Mouse (Mus musculus) brown adipose tissue, adult 24 weeks (tissue): ENCODE results near the gene Gm8677. TPM values are rescaled to one million over a fixed set of nuclear protein-coding genes. Genes with fewer than 3 reads are reported as not detected.
"Not testable (repeated sequence)": the region's sequence is repeated elsewhere in the genome, so short reads cannot be mapped to it uniquely, and the experiment has no call there.

ENCODE experiments used
- H3K27ac ChIP-seq: fragments of 200-500 bp; replicated peaks from 2 replicates; pipeline ENCODE4 v1.5.1; 2012; ENCODE audit warnings: low read depth, mild to moderate bottlenecking, low read length
- H3K4me1 ChIP-seq: fragments of 200-500 bp; 2 replicates; pipeline ENCODE4 v1.6.1; 2012; ENCODE audit warnings: low read length, mixed read lengths; ENCODE audit not compliant: control insufficient read depth, insufficient read depth, insufficient read length
- H3K4me3 ChIP-seq: fragments of 200-500 bp; 2 replicates; pipeline ENCODE4 v1.5.1; 2012; ENCODE audit warnings: low read depth, mild to moderate bottlenecking, low read length, moderate library complexity; ENCODE audit not compliant: insufficient read depth
- polyA plus RNA-seq: library from polyadenylated mRNA; stranded (reverse); fragments of >200 nt; gene quantifications from 2 replicates; pipeline ENCODE4 v1.2.4, GENCODE M21; 2012; ENCODE audit not compliant: missing spikeins, insufficient read depth, insufficient read length

Gm8677 gene
- not detected in 2 replicates for polyA plus RNA-seq

- not testable (repeated sequence) for H3K4me3 ChIP-seq, H3K4me1 ChIP-seq, H3K27ac ChIP-seq
Measured at GRCm38 (mm10) chr7:22534787-22535186, at the start of gene Gm8677. Gm8677 (minus strand) TSS chr7:22534887.

- H3K4me1 ChIP-seq, H3K27ac ChIP-seq, H3K4me3 ChIP-seq: not testable (repeated sequence)
Measured at GRCm38 (mm10) chr7:22565243-22565642, 30.6 kb upstream of the Gm8677 start, which contains the start of gene Gm4201. Gm4201 (minus strand) TSS chr7:22565343.

- not testable (repeated sequence) for H3K27ac ChIP-seq, H3K4me1 ChIP-seq, H3K4me3 ChIP-seq
Measured at GRCm38 (mm10) chr7:22522667-22523066, 12.0 kb downstream of the Gm8677 start, which contains the start of gene Vmn1r152. Vmn1r152 (plus strand) TSS chr7:22522967.

- not testable (repeated sequence) for H3K27ac ChIP-seq, H3K4me3 ChIP-seq, H3K4me1 ChIP-seq
Measured at GRCm38 (mm10) chr7:22499578-22499977, 35.1 kb downstream of the Gm8677 start, which contains the start of gene Vmn1r151. Vmn1r151 (minus strand) TSS chr7:22499678.

Other genes with a start within 250 kb of the Gm8677 start
- not detected in 2 replicates for gene Gm4187, start 205.2 kb downstream of the Gm8677 start, polyA plus RNA-seq
- not detected in 2 replicates for gene Gm8660, start 163.8 kb downstream of the Gm8677 start, polyA plus RNA-seq
- not detected in 2 replicates for gene Vmn1r148, start 121.3 kb downstream of the Gm8677 start, polyA plus RNA-seq
- not detected in 2 replicates for gene Vmn1r149, start 96.7 kb downstream of the Gm8677 start, polyA plus RNA-seq
- gene Gm10665, start 70.8 kb downstream of the Gm8677 start, polyA plus RNA-seq = not detected in 2 replicates
- gene Vmn1r151, start 35.2 kb downstream of the Gm8677 start, polyA plus RNA-seq = not detected in 2 replicates
- not detected in 2 replicates for gene Vmn1r152, start 11.9 kb downstream of the Gm8677 start, polyA plus RNA-seq
- not detected in 2 replicates for gene Gm4201, start 30.5 kb upstream of the Gm8677 start, polyA plus RNA-seq
- gene Gm4565, start 53.2 kb upstream of the Gm8677 start, polyA plus RNA-seq = not detected in 2 replicates
- not detected in 2 replicates for gene Vmn1r155, start 123.1 kb upstream of the Gm8677 start, polyA plus RNA-seq
- gene Gm8693, start 157.4 kb upstream of the Gm8677 start, polyA plus RNA-seq = not detected in 2 replicates
- not detected in 2 replicates for gene Gm4567, start 184.8 kb upstream of the Gm8677 start, polyA plus RNA-seq
- gene Vmn1r157, start 226.8 kb upstream of the Gm8677 start, polyA plus RNA-seq = not detected in 2 replicates